Mouse (Mus musculus): ENCODE data around the gene Pet2.

Gene Pet2

DNA sequence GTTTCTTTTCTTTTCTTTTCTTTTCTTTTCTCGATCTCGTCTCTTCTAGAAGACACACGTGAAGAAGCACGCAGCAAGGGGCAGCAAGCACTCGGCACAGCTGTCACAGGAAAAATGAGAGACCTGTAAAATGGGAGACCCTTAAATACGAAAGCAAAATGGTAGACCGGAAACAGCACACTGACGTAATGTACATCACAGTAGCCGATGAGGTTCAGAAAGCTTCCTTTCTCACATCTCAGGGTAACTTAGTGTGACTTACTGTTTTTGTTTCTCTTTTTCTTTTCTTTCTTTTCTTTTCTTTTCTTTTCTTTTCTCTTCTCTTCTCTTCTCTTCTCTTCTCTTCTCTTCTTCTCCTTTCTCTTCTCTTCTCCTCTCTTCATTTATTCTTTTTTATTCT is at the start of gene Pet2:
Gene Pet2 (minus strand): TSS at position 101 of the 400 bp plus-strand sequence.
- DNase-seq (ENCODE audit: low spot score) = no peak
